Mouse (Mus musculus) adrenal gland, postnatal 10 days (tissue): ENCODE data around the gene Slc5a5. TPM values are rescaled to one million over a fixed set of nuclear protein-coding genes. Genes with fewer than 3 reads are reported as not detected.

Experiments
- microRNA-seq: library from miRNA; unstranded; fragments of <30 nt; microRNA quantifications from one replicate; pipeline ENCODE4 v1.2.0, GENCODE M21; 2021
- total RNA-seq, 2 experiments: library from RNA; stranded (reverse); gene quantifications; 2 replicates each; pipeline ENCODE4 v1.2.3; 2021

The Slc5a5 gene
- total RNA-seq, 2 experiments from 2014 or later = 0.27 to 0.42 TPM

Small RNA genes lying within 50 kb of the gene (microRNA-seq; reads per million reads assigned to microRNA genes)
- gene Mir1969 (3.2 reads per million), gene Mir7067 (not detected)

Other genes starting within 250 kb of the Slc5a5 start
- 10 to 100 TPM; 65.7 to 80.6 TPM for gene Pgpep1, start 232.4 kb downstream of the Slc5a5 start, total RNA-seq
- gene Lsm4, start 219.5 kb downstream of the Slc5a5 start, total RNA-seq = 10 to 100 TPM; 91.5 to 94.7 TPM
- gene Jund, start 193.8 kb downstream of the Slc5a5 start, total RNA-seq = 100 to 1,000 TPM; 149 to 185 TPM
- gene Iqcn, start 189.3 kb downstream of the Slc5a5 start, total RNA-seq = under 1 TPM; 0.15 to 0.30 TPM
- not detected for gene Gm3336, start 174.2 kb downstream of the Slc5a5 start, total RNA-seq
- gene Pde4c, start 169.0 kb downstream of the Slc5a5 start, total RNA-seq = 1 to 10 TPM; 2.4 to 2.8 TPM
- 10 to 100 TPM; 53.3 to 53.9 TPM for gene Rab3a, start 138.1 kb downstream of the Slc5a5 start, total RNA-seq
- 100 to 1,000 TPM in 1 of 2 experiments, 10 to 100 TPM in 1; 92.9 to 106 TPM for gene Mpv17l2, start 131.8 kb downstream of the Slc5a5 start, total RNA-seq
- gene Pik3r2, start 116.0 kb downstream of the Slc5a5 start, total RNA-seq = 10 to 100 TPM; 37.7 to 46.4 TPM
- 10 to 100 TPM; 17.7 to 22.8 TPM for gene Mast3, start 87.7 kb downstream of the Slc5a5 start, total RNA-seq
- gene Il12rb1, start 84.3 kb downstream of the Slc5a5 start, total RNA-seq = under 1 TPM; 0.67 to 0.87 TPM
- 10 to 100 TPM; 11.2 to 13.8 TPM for gene Arrdc2, start 53.0 kb downstream of the Slc5a5 start, total RNA-seq
- gene Kcnn1, start 29.5 kb downstream of the Slc5a5 start, total RNA-seq = 1 to 10 TPM; 3.0 to 3.1 TPM
- 10 to 100 TPM; 42.0 to 42.6 TPM for gene Ccdc124, start 18.8 kb downstream of the Slc5a5 start, total RNA-seq
- gene Rpl18a, start 4.7 kb upstream of the Slc5a5 start, total RNA-seq = 1,000 to 10,000 TPM; 1,717 to 1,755 TPM
- 10 to 100 TPM; 26.7 to 30.2 TPM for gene Map1s, start 13.2 kb upstream of the Slc5a5 start, total RNA-seq